Mouse (Mus musculus) cerebral cortex, adult 2 months (tissue): ENCODE data around the gene Rybp.

Experiments
- WGBS: fragments of 180-500 bp; shearing (Covaris S2); methylation state at CpG from one replicate; pipeline ENCODE4 v1.1.7; 2018; 5-methylcytosine and 5-hydroxymethylcytosine counted together

The Rybp gene

DNA sequence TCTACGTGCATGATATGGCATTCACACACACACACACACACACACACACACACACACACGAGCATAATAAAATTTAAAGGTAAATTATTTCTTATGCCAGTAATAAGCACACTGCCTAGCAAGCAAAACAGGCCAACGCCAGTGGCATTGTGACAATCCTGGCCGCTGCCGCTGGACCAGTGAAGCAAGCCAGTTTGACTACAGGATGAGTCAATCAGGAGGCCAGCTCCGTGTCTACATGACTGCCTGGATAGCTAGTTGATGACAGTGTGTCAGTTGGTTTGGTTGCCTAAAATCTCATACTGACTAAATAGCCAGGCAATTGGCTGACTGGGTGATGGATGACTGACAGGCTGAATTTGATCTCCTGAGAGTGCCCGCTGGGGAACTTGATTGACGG is 69.8 kb downstream of the Rybp start:
- WGBS: 88% methylated on average over 8 of the region's 8 CpGs

DNA sequence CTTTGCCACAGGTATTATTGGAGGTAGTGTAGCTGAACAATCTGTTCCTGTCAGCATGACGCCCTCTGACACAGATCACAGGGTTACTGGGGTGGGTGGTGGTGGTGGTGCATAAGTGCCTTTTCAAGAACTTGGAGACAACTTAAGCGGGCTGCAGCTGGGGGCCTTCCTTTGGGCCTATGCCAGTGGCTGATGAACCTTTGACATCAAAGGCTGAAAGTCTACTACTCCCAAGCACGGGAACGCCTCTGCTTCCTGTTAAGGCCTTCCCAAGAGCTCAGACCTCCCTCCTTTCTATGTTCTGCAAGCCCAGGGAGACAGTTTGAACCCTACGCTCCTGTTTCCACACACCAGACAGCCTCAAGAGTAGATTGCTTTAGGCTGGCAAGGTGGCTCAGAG is 70.3 kb downstream of the Rybp start:
- 84% methylated on average over 5 of the region's 5 CpGs for WGBS

DNA sequence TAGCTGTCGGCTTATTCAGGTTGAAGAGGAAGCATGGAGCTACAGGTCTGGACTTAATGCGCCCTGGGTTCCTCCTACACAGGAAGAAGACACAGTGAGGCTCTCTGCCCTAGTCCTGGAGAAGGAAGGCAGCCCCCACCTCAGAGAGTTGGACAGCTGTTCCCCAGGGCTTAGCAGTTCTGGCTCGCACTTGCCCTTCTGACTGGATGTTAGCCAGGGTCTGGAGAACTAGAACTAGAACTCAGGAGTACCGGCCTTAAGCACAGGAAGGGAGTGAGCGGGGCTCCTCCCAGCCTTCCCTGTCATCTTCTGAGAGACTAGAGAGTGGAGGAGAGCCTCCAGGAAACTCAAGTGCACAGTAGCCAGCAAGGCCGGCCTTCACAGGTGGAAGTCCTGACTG is 71.5 kb downstream of the Rybp start:
- WGBS: 75% methylated on average over 6 of the region's 6 CpGs

DNA sequence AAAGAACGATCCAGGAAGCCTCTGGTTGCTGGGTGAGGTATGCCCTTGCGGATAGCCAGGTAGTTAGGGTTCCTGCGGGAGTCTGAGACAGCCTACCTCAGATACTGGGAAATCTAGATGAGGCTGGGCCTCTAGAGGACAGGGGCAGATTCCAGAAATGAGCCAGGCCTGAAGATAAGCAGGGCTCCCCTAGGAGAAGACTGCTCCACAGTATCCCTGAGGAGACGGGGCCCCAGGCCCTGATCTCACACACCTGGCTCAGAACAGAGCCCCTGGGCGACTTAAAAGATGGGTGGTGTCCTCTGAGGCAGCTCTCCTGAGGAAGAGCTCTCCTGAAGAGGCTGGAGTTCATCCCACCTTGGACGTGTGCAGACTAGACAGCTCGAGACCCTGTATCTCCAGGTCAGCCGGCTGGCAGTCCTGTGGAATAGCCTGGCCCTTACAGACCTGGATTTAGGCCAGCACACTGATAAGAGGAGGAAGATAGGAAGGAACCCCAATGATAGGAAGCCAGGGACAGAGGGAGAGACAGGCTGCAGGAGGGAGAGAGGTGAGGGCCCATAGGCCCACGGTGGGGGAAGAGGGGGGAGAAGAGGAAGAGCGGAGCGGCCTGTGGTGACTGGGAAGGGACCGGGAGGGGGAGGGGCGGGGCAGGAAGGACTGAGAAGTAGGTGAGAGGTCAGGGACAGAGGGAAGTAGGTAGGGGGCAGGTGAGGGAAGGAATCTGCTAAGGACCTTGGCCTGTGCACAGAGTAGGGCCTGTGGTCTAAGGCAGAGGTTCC is 73.0 kb downstream of the Rybp start:
- WGBS: 78% methylated on average over 13 of the region's 13 CpGs

DNA sequence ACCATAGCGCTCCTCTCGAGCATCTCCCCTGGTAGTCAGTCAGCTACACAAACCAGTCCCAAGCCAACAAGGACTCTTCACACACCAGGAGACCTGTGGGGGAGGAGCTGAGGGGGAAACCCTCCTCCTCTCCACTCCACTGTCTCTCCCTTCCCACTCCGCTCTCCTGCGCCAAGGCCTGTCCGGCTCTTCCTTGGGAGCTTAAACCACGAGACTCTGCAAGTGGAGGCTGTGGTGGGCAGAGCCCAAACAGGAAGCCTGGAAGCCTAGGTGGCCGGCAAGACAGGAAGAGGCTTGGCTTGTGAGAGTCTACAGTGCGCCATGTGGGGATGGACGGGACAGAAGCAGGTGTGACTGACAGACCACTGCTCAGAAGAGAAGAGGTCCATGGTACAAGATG is 73.7 kb downstream of the Rybp start:
- 85% methylated on average over 9 of the region's 9 CpGs for WGBS

DNA sequence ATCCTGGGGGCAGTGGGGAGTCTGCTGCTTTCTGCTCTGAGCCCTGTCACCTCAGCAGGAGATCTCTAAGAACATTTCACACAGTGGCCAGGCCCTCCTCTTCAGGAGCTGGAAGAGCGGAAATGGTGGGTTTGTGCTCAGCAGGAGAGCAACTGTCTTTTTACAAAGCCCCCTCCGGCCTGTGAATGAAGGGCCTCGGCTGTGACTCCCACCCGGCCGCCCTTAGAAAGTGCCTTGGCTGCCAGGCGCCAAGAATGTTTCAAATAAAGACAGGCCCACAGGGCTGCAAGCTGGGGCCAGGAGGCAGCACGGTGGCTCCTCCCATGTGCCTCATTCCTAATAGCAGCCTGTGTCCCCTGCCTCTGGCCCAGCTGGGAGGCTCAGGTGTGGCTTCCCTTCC is 74.5 kb downstream of the Rybp start:
- WGBS: 60% methylated on average over 7 of the region's 7 CpGs

DNA sequence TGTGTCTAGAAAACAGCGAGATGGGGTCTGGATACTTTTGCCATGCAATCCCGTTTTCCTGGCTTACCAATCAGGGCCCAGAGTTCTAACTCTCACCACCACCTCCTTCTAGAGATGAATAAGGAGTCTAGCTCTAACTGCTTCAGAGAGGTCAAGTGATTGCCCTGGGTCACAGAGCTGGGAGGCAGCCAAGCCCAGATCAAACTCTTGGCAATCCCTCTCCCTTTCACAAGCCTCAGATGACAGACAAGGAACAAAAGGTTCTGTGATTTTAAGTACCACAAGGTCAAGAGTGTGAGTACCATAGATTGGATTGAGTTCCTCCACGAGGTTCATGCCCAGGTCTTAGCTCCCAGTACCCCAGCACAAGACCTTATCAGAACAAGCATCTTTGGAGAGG is 75.6 kb downstream of the Rybp start:
- WGBS: 94% methylated on average over 3 of the region's 3 CpGs

DNA sequence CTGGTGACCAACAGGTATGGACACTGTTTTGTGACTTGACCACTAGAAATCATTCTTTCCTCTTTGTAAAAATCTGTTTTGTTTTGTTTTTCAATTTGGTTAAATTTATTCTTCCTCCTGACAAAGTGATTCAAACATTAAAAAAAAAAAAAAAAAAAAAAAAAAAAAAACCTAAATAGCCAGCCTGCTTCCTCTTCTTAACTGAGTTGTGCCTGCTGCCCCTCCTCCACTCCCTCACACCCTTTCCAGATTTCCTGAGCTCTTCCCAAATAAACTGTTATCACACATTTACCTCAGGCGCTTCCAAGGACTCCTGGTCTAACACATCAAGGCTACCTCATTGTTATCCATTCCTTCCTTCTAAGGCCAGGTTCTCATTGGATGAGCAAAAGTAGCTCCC is 76.8 kb downstream of the Rybp start:
- WGBS: 98% methylated on average over 1 of the region's 1 CpGs

DNA sequence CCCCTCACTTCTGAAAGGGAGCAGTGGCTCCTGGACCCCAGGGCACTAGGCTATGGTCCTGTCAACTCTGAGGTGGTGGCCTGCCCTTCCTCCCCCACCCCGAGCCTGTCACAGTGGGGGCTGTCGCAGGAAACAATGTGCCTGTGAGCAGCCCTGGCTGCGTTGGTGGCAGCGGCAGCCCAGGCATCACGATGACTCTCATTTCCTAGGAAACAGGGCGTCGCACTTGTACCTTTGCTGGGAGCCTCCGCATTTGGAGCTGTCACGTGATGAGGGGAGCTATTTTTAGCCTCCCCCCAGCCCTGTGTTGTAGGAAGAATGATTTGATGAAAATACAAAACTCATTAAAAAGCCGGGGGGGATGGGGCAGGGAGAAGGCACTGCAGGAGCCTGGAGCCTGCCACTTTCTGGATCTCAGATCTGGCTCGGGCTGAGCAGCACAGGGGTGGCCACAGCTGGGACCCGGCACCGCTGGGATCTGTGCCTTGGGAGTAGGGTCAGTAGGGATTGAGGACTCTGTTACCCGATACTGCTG is 80.5 kb downstream of the Rybp start:
- WGBS: 7% methylated on average over 14 of the region's 14 CpGs

DNA sequence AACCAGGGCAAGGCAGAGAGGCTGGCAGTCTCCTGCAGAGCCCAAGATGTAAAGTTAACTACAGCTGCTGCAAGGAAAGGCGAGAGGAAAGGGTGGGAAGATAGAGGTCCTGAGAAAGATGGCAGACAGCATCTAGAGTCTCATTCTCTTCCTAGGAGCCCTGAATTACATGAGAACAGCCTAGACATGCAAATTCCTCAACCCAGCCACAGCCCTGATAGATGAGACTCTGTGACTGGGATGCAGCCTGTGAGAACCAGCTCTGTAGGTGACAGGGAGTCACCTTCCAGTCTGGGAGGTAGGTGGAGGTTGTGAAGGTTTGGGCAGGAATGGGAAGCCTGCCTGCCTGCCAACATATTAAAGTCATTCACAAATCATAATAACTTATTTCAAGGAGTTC is 81.0 kb downstream of the Rybp start:
- WGBS: 48% methylated on average over 1 of the region's 1 CpGs

DNA sequence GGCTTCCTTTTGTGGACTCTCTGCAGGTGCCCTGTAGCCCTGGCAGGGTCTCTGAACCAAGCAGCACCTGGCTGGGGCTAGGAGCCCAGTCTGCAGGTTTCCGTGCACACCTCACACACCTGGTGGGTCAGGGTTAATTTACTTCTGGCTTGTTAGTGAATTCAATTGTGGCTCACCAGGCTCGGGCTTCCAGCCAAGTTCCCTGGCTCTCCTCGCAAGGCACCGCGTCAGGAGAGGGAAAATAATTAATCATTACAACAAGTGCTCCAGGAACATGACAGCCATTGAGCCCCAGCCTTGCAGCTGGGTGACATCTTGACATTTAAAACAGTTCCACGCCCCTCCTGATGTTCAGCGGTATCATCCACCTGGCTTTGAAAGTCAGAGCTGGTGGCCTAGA is 82.8 kb downstream of the Rybp start:
- 47% methylated on average over 7 of the region's 7 CpGs for WGBS

DNA sequence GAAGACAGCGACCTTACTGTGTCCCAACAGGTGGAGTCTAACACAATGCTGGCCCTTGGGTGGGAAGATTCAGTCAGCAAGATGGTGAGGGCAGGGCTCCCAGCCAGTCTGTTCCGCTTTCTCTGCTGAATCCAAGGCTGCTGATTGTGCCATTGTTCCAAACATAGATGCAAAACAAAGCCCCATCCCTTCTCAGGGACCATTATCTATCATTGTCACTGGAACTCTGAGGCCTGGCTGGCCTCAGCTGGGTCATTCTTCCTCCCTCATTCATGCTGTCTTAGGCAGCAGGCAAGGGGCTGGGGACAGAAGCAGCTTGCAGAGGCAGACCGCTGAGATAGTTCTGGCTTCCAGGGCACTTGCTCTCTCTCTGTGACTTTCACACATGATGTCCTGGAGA is 83.8 kb downstream of the Rybp start:
- WGBS: 69% methylated on average over 3 of the region's 3 CpGs

DNA sequence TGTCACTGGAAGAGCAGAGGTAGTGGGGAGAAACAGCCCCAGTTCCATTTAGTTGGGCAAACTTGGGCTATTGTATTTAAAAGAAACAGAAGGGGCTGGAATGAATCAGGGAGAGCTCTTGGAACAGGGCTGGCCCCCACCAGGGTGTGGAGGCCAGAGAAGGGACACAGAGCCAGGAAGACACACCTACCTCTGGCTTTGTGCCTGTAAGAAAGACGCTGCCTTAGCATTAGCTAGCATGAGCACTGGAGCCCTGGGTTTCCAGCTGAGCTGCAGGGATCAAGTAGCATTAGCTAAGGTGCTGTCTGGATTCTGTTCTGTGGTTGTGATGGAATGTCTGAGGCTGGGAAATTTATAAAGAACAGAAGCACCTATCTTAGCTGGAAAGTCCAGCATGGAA is 85.2 kb downstream of the Rybp start:
- 74% methylated on average over 1 of the region's 1 CpGs for WGBS

DNA sequence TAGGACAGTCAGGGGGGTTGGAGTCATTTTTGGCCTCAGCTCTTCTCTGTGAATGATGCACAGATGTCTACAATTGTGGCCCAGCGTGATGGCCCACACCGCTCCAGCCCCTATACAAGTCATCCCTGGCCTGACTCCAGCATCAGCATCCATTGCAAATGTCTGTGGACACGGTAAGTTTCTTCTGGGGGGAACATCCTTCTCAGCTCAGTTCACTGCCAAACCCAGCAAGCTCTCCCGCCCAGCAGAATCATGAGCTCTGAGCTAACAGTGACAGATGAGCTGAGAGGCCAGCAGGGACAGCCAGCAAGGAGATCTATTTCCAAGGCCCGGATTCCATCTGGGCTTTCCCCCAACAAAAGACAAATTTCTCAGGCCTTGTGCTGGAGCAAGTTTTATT is 90.2 kb downstream of the Rybp start:
- WGBS: 64% methylated on average over 5 of the region's 5 CpGs

DNA sequence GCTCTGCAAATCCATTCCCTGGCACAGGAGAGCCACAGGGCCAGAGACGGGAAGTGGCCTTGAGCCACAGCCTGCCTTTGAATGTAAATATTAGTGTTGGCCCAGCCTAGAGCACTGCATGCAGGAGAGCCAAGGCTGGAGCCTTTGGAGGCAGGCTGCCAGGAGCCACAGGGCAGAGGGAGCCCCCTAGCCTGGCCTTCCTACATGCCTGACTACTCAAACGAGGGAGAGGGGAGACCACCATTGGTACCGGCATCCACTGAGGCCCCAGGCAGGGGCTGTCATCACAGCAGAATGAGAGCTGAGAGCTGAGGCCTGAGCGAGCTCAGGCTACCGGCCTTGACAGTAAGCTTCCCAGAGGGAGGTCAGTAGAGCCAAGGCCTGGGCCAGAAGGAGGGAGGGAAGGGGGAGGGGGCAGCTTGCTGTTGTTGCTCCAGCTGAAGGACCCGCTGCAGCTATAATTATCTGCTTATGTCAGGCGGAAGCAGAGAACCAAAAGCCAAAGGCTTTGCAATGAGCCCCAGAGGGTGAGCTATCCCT is 91.3 kb downstream of the Rybp start:
- 68% methylated on average over 7 of the region's 7 CpGs for WGBS

DNA sequence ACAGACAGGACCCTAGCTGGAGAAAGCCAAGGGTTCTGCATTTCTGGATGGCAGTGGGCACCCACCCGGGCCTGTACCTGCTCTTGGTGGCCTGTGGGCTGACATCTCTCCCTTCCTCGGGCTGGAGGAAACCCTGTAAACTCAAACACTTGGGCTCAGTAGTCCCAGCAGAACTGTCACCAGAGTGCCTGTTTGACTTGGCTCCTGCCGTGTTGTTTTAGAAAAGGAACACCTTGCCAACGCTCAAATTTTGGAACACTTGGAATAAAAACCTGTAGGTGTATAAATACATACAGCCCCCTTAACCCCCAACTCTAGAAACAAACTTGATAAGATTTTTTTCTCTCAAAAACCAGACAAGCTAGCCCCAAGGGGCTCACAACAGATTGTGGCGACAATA is 92.2 kb downstream of the Rybp start:
- 81% methylated on average over 5 of the region's 5 CpGs for WGBS

DNA sequence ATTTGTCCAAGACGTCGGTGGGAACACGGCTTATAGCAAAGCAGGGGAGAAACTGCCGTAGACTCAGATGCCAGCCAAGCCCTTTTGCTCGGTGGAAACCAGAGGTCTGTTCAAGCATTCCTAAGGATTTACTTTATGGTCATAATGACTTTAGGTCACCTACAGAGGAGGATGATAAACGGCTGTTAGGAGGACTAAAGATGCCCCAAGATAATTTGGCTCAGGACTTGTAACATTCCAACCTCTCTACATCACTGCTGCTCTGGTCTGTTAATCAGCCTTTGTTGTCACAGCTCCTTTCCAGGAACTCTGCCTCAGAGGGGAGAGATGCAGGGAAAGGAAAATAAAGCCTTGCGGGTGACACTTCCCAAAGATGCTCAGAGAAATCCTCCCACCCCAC is 93.5 kb downstream of the Rybp start:
- WGBS: 84% methylated on average over 7 of the region's 7 CpGs

DNA sequence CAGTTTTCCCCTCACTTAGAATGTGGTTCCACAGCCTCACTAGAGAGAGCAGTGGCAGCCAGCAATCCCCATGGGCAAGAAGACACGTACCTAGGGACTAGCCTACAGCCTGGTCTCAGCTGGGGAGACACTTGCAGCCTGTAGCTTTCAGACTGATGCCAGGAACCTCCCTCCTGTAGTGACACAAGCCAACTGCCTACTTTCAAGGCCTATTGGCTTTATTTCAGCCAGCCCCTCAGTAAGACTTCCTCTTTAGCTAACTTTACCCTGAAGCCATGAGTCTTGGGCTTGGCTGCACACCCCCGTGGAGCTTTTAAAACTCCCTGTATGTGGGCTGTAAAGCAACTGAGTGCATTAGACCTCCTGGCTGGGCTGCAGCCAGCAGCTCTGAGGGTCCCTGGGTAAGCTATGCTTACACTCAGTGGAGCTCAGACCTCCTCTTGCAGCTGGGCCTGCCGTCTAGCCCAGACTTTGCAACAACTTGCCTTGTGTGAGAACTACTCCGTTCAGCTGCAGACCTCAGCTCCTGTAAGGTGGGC is 94.5 kb downstream of the Rybp start:
- 65% methylated on average over 4 of the region's 4 CpGs for WGBS

DNA sequence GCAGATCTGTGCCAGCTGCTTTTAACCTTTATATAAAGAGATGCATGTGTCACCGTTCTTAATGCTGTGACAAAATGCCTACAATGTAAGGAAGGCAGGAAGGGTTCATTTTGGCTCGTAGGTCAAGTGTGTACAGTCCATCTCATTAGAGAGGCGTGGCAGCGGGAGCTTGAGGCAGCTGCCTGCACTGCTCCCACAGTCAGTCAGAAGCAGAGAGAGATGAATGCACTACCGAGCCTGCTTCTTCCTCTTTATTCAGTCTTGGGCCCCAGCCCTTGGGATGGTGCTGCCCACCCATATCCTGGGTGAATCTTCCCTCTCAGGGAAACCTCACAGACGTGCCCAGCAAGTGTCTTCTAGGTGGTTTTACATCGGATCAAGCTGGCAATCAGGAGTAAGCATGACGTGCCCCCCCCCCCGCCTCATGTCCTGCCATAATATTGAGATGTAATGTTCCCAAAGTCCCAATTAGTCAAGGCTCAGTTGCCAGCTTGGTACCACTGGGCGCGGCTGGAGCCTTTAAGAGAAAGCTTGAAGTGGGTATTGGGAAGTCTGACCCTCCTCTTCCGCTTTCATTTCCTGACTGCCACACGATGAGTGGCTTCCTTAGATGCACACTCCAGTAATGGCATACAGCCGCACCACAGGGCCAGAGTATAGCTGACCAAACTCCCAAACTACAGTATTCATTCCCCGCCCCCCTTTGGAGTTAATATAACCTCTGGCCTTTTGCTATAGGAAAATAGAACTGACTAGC is 96.3 kb downstream of the Rybp start:
- WGBS: 89% methylated on average over 15 of the region's 15 CpGs

DNA sequence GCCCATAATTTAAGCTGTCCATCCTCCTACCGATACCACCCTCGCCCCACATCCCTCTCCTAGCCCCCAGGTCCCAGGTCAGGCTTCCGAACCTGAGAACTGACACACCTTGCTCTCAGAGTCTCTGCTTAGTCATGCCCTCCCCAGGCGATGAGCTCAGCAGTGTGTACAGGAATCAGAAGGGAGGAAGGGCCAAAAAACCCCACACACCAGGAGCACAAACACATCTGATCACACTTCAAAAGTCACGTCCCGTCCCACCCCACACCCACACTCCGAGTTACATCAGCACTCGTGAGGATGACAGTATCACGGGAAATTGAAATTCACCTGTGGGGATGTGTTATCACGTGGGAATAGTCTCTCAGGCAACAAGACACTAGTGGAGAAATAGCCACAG is 97.0 kb downstream of the Rybp start:
- 73% methylated on average over 10 of the region's 10 CpGs for WGBS

DNA sequence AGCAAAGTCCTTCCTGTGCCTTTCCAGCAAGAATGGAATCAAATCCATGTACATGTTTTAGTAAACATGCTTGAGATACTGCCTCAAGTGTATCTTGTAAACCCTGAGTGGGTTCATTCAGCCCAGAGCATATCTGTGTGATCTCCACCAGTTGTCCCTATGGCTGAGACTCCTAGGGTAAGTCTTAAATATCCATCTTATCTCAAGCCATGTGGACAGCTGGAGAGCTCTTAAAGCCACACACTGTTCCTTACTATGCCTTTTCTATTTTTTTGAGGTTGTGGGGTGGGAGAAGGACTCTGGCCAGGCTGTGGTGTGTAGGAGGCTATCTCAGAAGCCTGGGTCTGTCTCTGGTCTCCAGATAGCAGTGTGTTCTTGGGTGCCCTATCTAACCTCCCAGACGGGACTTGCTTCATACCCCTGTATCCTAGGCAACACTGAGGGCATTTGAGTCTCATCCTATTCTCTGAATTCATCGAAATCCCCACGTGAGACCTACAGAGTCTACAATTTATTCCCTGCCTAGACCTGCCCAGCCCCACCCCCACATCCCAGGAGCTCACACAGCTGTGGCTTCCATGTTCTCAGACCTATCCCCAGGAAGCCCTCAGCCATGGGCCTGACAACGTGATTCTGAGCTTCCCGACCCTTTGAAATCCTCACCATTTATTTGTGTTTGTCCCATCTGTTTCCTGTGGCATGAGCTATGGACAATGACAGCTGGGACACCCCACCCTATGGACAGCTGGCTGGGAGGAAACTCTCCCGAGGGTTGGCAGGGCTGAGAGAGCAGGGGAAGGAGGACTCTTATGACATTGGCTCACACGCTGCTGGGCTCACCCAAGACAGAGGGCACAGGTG is 98.2 kb downstream of the Rybp start:
- WGBS: 57% methylated on average over 7 of the region's 7 CpGs

DNA sequence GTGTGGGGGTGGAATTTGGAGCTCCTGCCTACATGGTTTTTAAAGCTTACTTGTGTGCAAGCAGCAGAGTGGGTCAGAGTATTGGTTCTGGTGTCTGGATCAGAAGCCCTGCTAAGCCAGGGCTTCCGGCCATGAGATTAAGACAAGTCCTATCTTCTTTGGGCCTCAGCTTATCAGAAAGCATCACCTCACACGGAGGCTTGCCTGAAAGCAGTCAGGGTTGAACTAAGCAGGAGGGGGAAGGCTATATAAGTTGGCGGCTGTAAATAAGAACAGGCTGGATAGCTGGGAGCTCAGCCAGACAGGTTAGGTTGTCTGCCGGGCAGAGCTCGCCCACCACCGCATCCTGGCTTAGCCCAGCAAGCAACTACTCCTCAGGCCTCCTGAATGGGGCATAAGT is 99.5 kb downstream of the Rybp start:
- 74% methylated on average over 6 of the region's 6 CpGs for WGBS
